Mouse (Mus musculus) cerebellum, adult (tissue): ENCODE results near the gene Stx6.
"Not testable (repeated sequence)": the region's sequence is repeated elsewhere in the genome, so short reads cannot be mapped to it uniquely, and the experiment has no call there.

Experiments
- ATAC-seq: cut with Nextera tagmentation; 2 replicates; pipeline ENCODE4 v1.9.2; 2017; ENCODE audit warnings: mild to moderate bottlenecking, moderate library complexity, mixed read lengths; ENCODE audit not compliant: insufficient number of reproducible peaks, low FRiP score, low TSS enrichment

Stx6 gene

GRCm38 (mm10) chr1:155158970-155159484 lies 512 bp downstream of the Stx6 start:
- ATAC-seq = peak; percentile 23; the same call in 1 of the 2 replicates

- ATAC-seq = no peak
Measured at GRCm38 (mm10) chr1:155167453-155167852, 8.9 kb downstream of the Stx6 start.

- no peak for ATAC-seq
Measured at GRCm38 (mm10) chr1:155169935-155170334, 11.4 kb downstream of the Stx6 start.

GRCm38 (mm10) chr1:155172895-155173643 lies 14.6 kb downstream of the Stx6 start:
- no peak for ATAC-seq

- not testable (repeated sequence) for ATAC-seq
Measured at GRCm38 (mm10) chr1:155173644-155174016, 15.1 kb downstream of the Stx6 start.

- ATAC-seq = no peak
Measured at GRCm38 (mm10) chr1:155174424-155174823, 15.9 kb downstream of the Stx6 start.

- no peak for ATAC-seq
Measured at GRCm38 (mm10) chr1:155178192-155178924, 19.8 kb downstream of the Stx6 start.

GRCm38 (mm10) chr1:155184191-155184590 lies 25.7 kb downstream of the Stx6 start:
- no peak for ATAC-seq

GRCm38 (mm10) chr1:155188656-155189055 lies 30.1 kb downstream of the Stx6 start:
- ATAC-seq = no peak

- ATAC-seq = no peak
Measured at GRCm38 (mm10) chr1:155191219-155191618, 32.7 kb downstream of the Stx6 start.

GRCm38 (mm10) chr1:155191671-155192070 lies 33.2 kb downstream of the Stx6 start:
- ATAC-seq = no peak

- no peak for ATAC-seq
Measured at GRCm38 (mm10) chr1:155192805-155193368, 34.4 kb downstream of the Stx6 start.

- ATAC-seq = no peak
Measured at GRCm38 (mm10) chr1:155196691-155197090, 38.2 kb downstream of the Stx6 start.

GRCm38 (mm10) chr1:155199522-155199921 lies 41.0 kb downstream of the Stx6 start:
- no peak for ATAC-seq

GRCm38 (mm10) chr1:155200967-155201366 lies 42.5 kb downstream of the Stx6 start:
- no peak for ATAC-seq

- ATAC-seq = no peak
Measured at GRCm38 (mm10) chr1:155201373-155201879, 42.9 kb downstream of the Stx6 start.

GRCm38 (mm10) chr1:155201914-155202313 lies 43.4 kb downstream of the Stx6 start:
- no peak for ATAC-seq

- ATAC-seq = no peak
Measured at GRCm38 (mm10) chr1:155202472-155202871, 44.0 kb downstream of the Stx6 start.

GRCm38 (mm10) chr1:155203101-155203500 lies 44.6 kb downstream of the Stx6 start:
- ATAC-seq = no peak

GRCm38 (mm10) chr1:155203954-155204353 lies 45.4 kb downstream of the Stx6 start:
- no peak for ATAC-seq

- ATAC-seq = no peak
Measured at GRCm38 (mm10) chr1:155204560-155205162, 46.1 kb downstream of the Stx6 start.
